Mouse (Mus musculus) limb, embryonic 14.5 days (tissue): Measurements from ENCODE around the gene Map4k3. TPM values are rescaled to one million over a fixed set of nuclear protein-coding genes. Genes with fewer than 3 reads are reported as not detected.
"Not testable (repeated sequence)": the region's sequence is repeated elsewhere in the genome, so short reads cannot be mapped to it uniquely, and the experiment has no call there.

Experiments
- ATAC-seq: fragments of 200-750 bp; cut with Nextera tagmentation; 2 replicates; pipeline ENCODE4 v1.8.0; 2017; ENCODE audit warnings: low read depth, moderate number of reproducible peaks, moderate TSS enrichment; ENCODE audit not compliant: low FRiP score
- DNase-seq: peaks from one replicate; pipeline ENCODE4 v3.0.0-alpha.2; 2015; ENCODE audit warnings: low spot score
- H3K27ac ChIP-seq: fragments of 300-500 bp; sonication (generic); replicated peaks from 2 replicates; pipeline ENCODE4 v1.5.1; 2014; ENCODE audit warnings: low read depth, mild to moderate bottlenecking, low read length, moderate library complexity, mixed read lengths
- H3K27me3 ChIP-seq: fragments of 300-500 bp; sonication (generic); 2 replicates; pipeline ENCODE4 v1.6.1; 2014; ENCODE audit warnings: low read length, mixed read lengths; ENCODE audit not compliant: control insufficient read depth, insufficient read depth
- H3K36me3 ChIP-seq: fragments of 300-500 bp; sonication (generic); 2 replicates; pipeline ENCODE4 v1.6.1; 2014; ENCODE audit warnings: mild to moderate bottlenecking, low read length, moderate library complexity, mixed read lengths; ENCODE audit not compliant: control insufficient read depth, insufficient read depth
- H3K4me1 ChIP-seq: fragments of 300-500 bp; sonication (generic); 2 replicates; pipeline ENCODE4 v1.6.1; 2014; ENCODE audit warnings: antibody characterized with exemption, low read length, mixed read lengths; ENCODE audit not compliant: control insufficient read depth, insufficient read depth
- H3K4me2 ChIP-seq: fragments of 300-500 bp; sonication (generic); replicated peaks from 2 replicates; pipeline ENCODE4 v1.6.1; 2014; ENCODE audit warnings: low read depth, mild to moderate bottlenecking, low read length, moderate library complexity; ENCODE audit not compliant: severe bottlenecking
- H3K4me3 ChIP-seq: fragments of 300-500 bp; sonication (generic); replicated peaks from 2 replicates; pipeline ENCODE4 v1.5.1; 2014; ENCODE audit warnings: low read length
- H3K9ac ChIP-seq: fragments of 300-500 bp; sonication (generic); 2 replicates; pipeline ENCODE4 v1.6.1; 2014; ENCODE audit warnings: mild to moderate bottlenecking, low read depth, low read length, moderate library complexity; ENCODE audit not compliant: severe bottlenecking
- H3K9me3 ChIP-seq: fragments of 300-500 bp; sonication (generic); 2 replicates; pipeline ENCODE4 v1.6.1; 2016; ENCODE audit warnings: low read length; ENCODE audit not compliant: control insufficient read depth
- POLR2A ChIP-seq: fragments of 200-500 bp; IDR thresholded peaks from 2 replicates; pipeline ENCODE4 v1.8.0; 2012; ENCODE audit warnings: inconsistent platforms, mild to moderate bottlenecking, moderate library complexity, borderline replicate concordance; ENCODE audit not compliant: insufficient read depth, insufficient read length; ENCODE audit errors: extremely low read depth
- WGBS: fragments of 180-500 bp; shearing (Covaris S2); extraction: QIAGEN DNeasy Blood & Tissue Kit; methylation state at CpG from one replicate; pipeline ENCODE4 v1.1.7; 2014; 5-methylcytosine and 5-hydroxymethylcytosine counted together
- polyA plus RNA-seq, 2 experiments: library from polyadenylated mRNA; depleted of rRNA in 1 of 2; stranded (reverse) in 1 of 2; unstranded in 1 of 2; fragments of >200 nt; fragmentation: Nextera tagmentation in 1 of 2; extraction: Ambion mirVana in 1 of 2; gene quantifications; 2 replicates each; pipeline versions ENCODE4 v1.2.1 to v1.2.3; 2012 to 2014

Map4k3 gene
- polyA plus RNA-seq, 2 experiments = 42.6 to 50.2 TPM

- H3K4me3 ChIP-seq = no peak overlapping the region
- no peaks in the 10 kb centered on the region for H3K27me3 ChIP-seq
- H3K4me1 ChIP-seq = no peaks in the 10 kb centered on the region
- no peak overlapping the region for H3K27ac ChIP-seq
- H3K4me2 ChIP-seq = no peak overlapping the region
- DNase-seq = no peak
- no peaks in the 10 kb centered on the region for H3K36me3 ChIP-seq
- H3K9ac ChIP-seq = no peak overlapping the region
- ATAC-seq = no peak
- WGBS = 63% methylated on average over 6 of the region's 6 CpGs
- no peaks in the 10 kb centered on the region for H3K9me3 ChIP-seq
- no peak for TF ChIP-seq POLR2A
Observed at GRCm38 (mm10) chr17:80537136-80537535, 191.1 kb downstream of the Map4k3 start.

- Histone ChIP-seq H3K4me2 (no peak overlapping the region), H3K27me3 (no peaks in the 10 kb centered on the region), H3K36me3 (no peaks in the 10 kb centered on the region), H3K4me3 (no peak overlapping the region), H3K4me1 (no peaks in the 10 kb centered on the region), H3K9ac (no peak overlapping the region), H3K27ac (no peak overlapping the region), H3K9me3 (no peaks in the 10 kb centered on the region)
- WGBS = 65% methylated on average over 6 of the region's 6 CpGs
- ATAC-seq (no peak), DNase-seq (no peak)
- no peak for TF ChIP-seq POLR2A
Observed at GRCm38 (mm10) chr17:80535633-80536032, 192.7 kb downstream of the Map4k3 start.

GRCm38 (mm10) chr17:80531351-80531750 lies 196.9 kb downstream of the Map4k3 start:
- H3K9ac ChIP-seq, H3K4me2 ChIP-seq, H3K4me3 ChIP-seq, ATAC-seq, H3K4me1 ChIP-seq, H3K27me3 ChIP-seq, H3K9me3 ChIP-seq, H3K27ac ChIP-seq, H3K36me3 ChIP-seq, DNase-seq: not testable (repeated sequence)
- WGBS = 66% methylated on average over 2 of the region's 2 CpGs

Other genes starting within 250 kb of the Map4k3 start
- 9.9 and 10.5 TPM in 2 replicates for gene Sos1, start 248.0 kb downstream of the Map4k3 start, polyA plus RNA-seq (2012; rRNA removed)
- gene Sos1, start 248.0 kb downstream of the Map4k3 start, polyA plus RNA-seq (2014; fragmentation: Nextera tagmentation; extraction: Ambion mirVana) = 10.3 and 10.8 TPM in 2 replicates
- gene Cdkl4, start 150.7 kb downstream of the Map4k3 start, polyA plus RNA-seq (2012; rRNA removed) = 0.24 and 0.26 TPM in 2 replicates
- 0.06 and 0.19 TPM in 2 replicates for gene Cdkl4, start 150.7 kb downstream of the Map4k3 start, polyA plus RNA-seq (2014; fragmentation: Nextera tagmentation; extraction: Ambion mirVana)
- 8.1 and 10.2 TPM in 2 replicates for gene Tmem178, start 216.1 kb upstream of the Map4k3 start, polyA plus RNA-seq (2012; rRNA removed)
- 8.9 and 12.0 TPM in 2 replicates for gene Tmem178, start 216.1 kb upstream of the Map4k3 start, polyA plus RNA-seq (2014; fragmentation: Nextera tagmentation; extraction: Ambion mirVana)